Mouse (Mus musculus) limb, embryonic 14.5 days (tissue): ENCODE data around the gene Ica1. TPM values are rescaled to one million over a fixed set of nuclear protein-coding genes. Genes with fewer than 3 reads are reported as not detected.

Experiments used
- ATAC-seq: fragments of 200-750 bp; cut with Nextera tagmentation; 2 replicates; pipeline ENCODE4 v1.8.0; 2017; ENCODE audit warnings: low read depth, moderate number of reproducible peaks, moderate TSS enrichment; ENCODE audit not compliant: low FRiP score
- DNase-seq: peaks from one replicate; pipeline ENCODE4 v3.0.0-alpha.2; 2015; ENCODE audit warnings: low spot score
- H3K27ac ChIP-seq: fragments of 300-500 bp; sonication (generic); replicated peaks from 2 replicates; pipeline ENCODE4 v1.5.1; 2014; ENCODE audit warnings: low read depth, mild to moderate bottlenecking, low read length, moderate library complexity, mixed read lengths
- H3K27me3 ChIP-seq: fragments of 300-500 bp; sonication (generic); 2 replicates; pipeline ENCODE4 v1.6.1; 2014; ENCODE audit warnings: low read length, mixed read lengths; ENCODE audit not compliant: control insufficient read depth, insufficient read depth
- H3K36me3 ChIP-seq: fragments of 300-500 bp; sonication (generic); 2 replicates; pipeline ENCODE4 v1.6.1; 2014; ENCODE audit warnings: mild to moderate bottlenecking, low read length, moderate library complexity, mixed read lengths; ENCODE audit not compliant: control insufficient read depth, insufficient read depth
- H3K4me1 ChIP-seq: fragments of 300-500 bp; sonication (generic); 2 replicates; pipeline ENCODE4 v1.6.1; 2014; ENCODE audit warnings: antibody characterized with exemption, low read length, mixed read lengths; ENCODE audit not compliant: control insufficient read depth, insufficient read depth
- H3K4me2 ChIP-seq: fragments of 300-500 bp; sonication (generic); replicated peaks from 2 replicates; pipeline ENCODE4 v1.6.1; 2014; ENCODE audit warnings: low read depth, mild to moderate bottlenecking, low read length, moderate library complexity; ENCODE audit not compliant: severe bottlenecking
- H3K4me3 ChIP-seq: fragments of 300-500 bp; sonication (generic); replicated peaks from 2 replicates; pipeline ENCODE4 v1.5.1; 2014; ENCODE audit warnings: low read length
- H3K9ac ChIP-seq: fragments of 300-500 bp; sonication (generic); 2 replicates; pipeline ENCODE4 v1.6.1; 2014; ENCODE audit warnings: mild to moderate bottlenecking, low read depth, low read length, moderate library complexity; ENCODE audit not compliant: severe bottlenecking
- H3K9me3 ChIP-seq: fragments of 300-500 bp; sonication (generic); 2 replicates; pipeline ENCODE4 v1.6.1; 2016; ENCODE audit warnings: low read length; ENCODE audit not compliant: control insufficient read depth
- POLR2A ChIP-seq: fragments of 200-500 bp; IDR thresholded peaks from 2 replicates; pipeline ENCODE4 v1.8.0; 2012; ENCODE audit warnings: inconsistent platforms, mild to moderate bottlenecking, moderate library complexity, borderline replicate concordance; ENCODE audit not compliant: insufficient read depth, insufficient read length; ENCODE audit errors: extremely low read depth
- whole genome bisulfite sequencing: fragments of 180-500 bp; shearing (Covaris S2); extraction: QIAGEN DNeasy Blood & Tissue Kit; methylation state at CpG from one replicate; pipeline ENCODE4 v1.1.7; 2014; 5-methylcytosine and 5-hydroxymethylcytosine counted together
- polyA plus RNA-seq, 2 experiments: library from polyadenylated mRNA; depleted of rRNA in 1 of 2; stranded (reverse) in 1 of 2; unstranded in 1 of 2; fragments of >200 nt; fragmentation: Nextera tagmentation in 1 of 2; extraction: Ambion mirVana in 1 of 2; gene quantifications; 2 replicates each; pipeline versions ENCODE4 v1.2.1 to v1.2.3; 2012 to 2014

The Ica1 gene
- polyA plus RNA-seq, 2 experiments, result 6.4 to 14.7 TPM

GRCm38 (mm10) chr6:8660076-8660475 is 118.2 kb downstream of the Ica1 start:
- H3K4me2 ChIP-seq, result no peak overlapping the region
- H3K36me3 ChIP-seq, result no peaks in the 10 kb centered on the region
- no peak for TF ChIP-seq POLR2A
- ATAC-seq, result no peak
- no peak for DNase-seq
- H3K4me1 ChIP-seq, result peaks cover 12% of the 10 kb centered on the region; the same call in 1 of the 2 replicates
- H3K27me3 ChIP-seq, result no peaks in the 10 kb centered on the region
- H3K27ac ChIP-seq, result no peak overlapping the region
- H3K9ac ChIP-seq, result no peak overlapping the region
- 82% methylated on average over 2 of the region's 2 CpGs for WGBS
- H3K9me3 ChIP-seq, result no peaks in the 10 kb centered on the region
- no peak overlapping the region for H3K4me3 ChIP-seq

GRCm38 (mm10) chr6:8659194-8659959 is 118.9 kb downstream of the Ica1 start:
- peaks cover 9% of the 10 kb centered on the region; the same call in 1 of the 2 replicates for H3K4me1 ChIP-seq
- TF ChIP-seq POLR2A, result no peak
- no peak for DNase-seq
- WGBS, result 73% methylated on average over 13 of the region's 13 CpGs
- no peak overlapping the region for H3K27ac ChIP-seq
- no peak for ATAC-seq
- H3K27me3 ChIP-seq, result no peaks in the 10 kb centered on the region
- H3K4me3 ChIP-seq, result no peak overlapping the region
- H3K9me3 ChIP-seq, result no peaks in the 10 kb centered on the region
- no peak overlapping the region for H3K9ac ChIP-seq
- no peaks in the 10 kb centered on the region for H3K36me3 ChIP-seq
- H3K4me2 ChIP-seq, result no peak overlapping the region

GRCm38 (mm10) chr6:8658431-8658830 is 119.9 kb downstream of the Ica1 start:
- H3K9me3 ChIP-seq, result no peaks in the 10 kb centered on the region
- H3K4me3 ChIP-seq, result no peak overlapping the region
- no peaks in the 10 kb centered on the region for H3K36me3 ChIP-seq
- ATAC-seq (no peak), DNase-seq (no peak)
- H3K9ac ChIP-seq, result no peak overlapping the region
- no peaks in the 10 kb centered on the region for H3K27me3 ChIP-seq
- H3K4me1 ChIP-seq, result peaks cover 5% of the 10 kb centered on the region; the same call in 1 of the 2 replicates
- no peak overlapping the region for H3K4me2 ChIP-seq
- no peak overlapping the region for H3K27ac ChIP-seq
- WGBS, result 62% methylated on average over 4 of the region's 4 CpGs
- no peak for TF ChIP-seq POLR2A

- H3K4me2 ChIP-seq, result no peak overlapping the region
- WGBS, result 60% methylated on average over 3 of the region's 3 CpGs
- no peaks in the 10 kb centered on the region for H3K36me3 ChIP-seq
- no peak for TF ChIP-seq POLR2A
- no peak overlapping the region for H3K4me3 ChIP-seq
- peaks cover under 1% of the 10 kb centered on the region; the same call in 1 of the 2 replicates for H3K4me1 ChIP-seq
- DNase-seq, result no peak
- no peak for ATAC-seq
- H3K27ac ChIP-seq, result no peak overlapping the region
- H3K9me3 ChIP-seq, result no peaks in the 10 kb centered on the region
- no peak overlapping the region for H3K9ac ChIP-seq
- H3K27me3 ChIP-seq, result no peaks in the 10 kb centered on the region
Observed at GRCm38 (mm10) chr6:8657459-8657858, 120.8 kb downstream of the Ica1 start.

- H3K9me3 ChIP-seq, result no peaks in the 10 kb centered on the region
- no peak overlapping the region for H3K4me3 ChIP-seq
- H3K9ac ChIP-seq, result no peak overlapping the region
- 86% methylated on average over 2 of the region's 2 CpGs for WGBS
- no peaks in the 10 kb centered on the region for H3K4me1 ChIP-seq
- H3K36me3 ChIP-seq, result no peaks in the 10 kb centered on the region
- H3K27ac ChIP-seq, result no peak overlapping the region
- no peak for TF ChIP-seq POLR2A
- H3K27me3 ChIP-seq, result no peaks in the 10 kb centered on the region
- ATAC-seq (no peak), DNase-seq (no peak)
- no peak overlapping the region for H3K4me2 ChIP-seq
Observed at GRCm38 (mm10) chr6:8655454-8655853, 122.8 kb downstream of the Ica1 start.
